Mouse (Mus musculus) granulocyte monocyte progenitor cell, adult 5-6 weeks (primary cell): ENCODE measurements at regions not wholly inside any gene's neighbourhood (a gene's known extent, or its start where the extent isn't known, plus 50 kb on each side); places are given as distances from the start of the nearest gene placed in this dataset.

ENCODE experiments used
- ATAC-seq: replicated peaks from 2 replicates; pipeline ENCODE4 v1.8.0; 2016; ENCODE audit warnings: mild to moderate bottlenecking, moderate TSS enrichment, inconsistent platforms; ENCODE audit not compliant: poor library complexity, severe bottlenecking

- ATAC-seq: no peak
These were observed 95.8 kb downstream of the Asb7 start for GRCm38 (mm10) chr7:66593619-66594018.

GRCm38 (mm10) chr7:66591594-66592290, 97.7 kb downstream of the Asb7 start:
- no peak for ATAC-seq

- ATAC-seq: no peak
These were observed 102.9 kb downstream of the Asb7 start for GRCm38 (mm10) chr7:66586511-66586910.

GRCm38 (mm10) chr7:66580687-66581151, 108.7 kb downstream of the Asb7 start:
- ATAC-seq: no peak

- ATAC-seq: no peak
These were observed 113.1 kb downstream of the Asb7 start for GRCm38 (mm10) chr7:66576261-66576660.

GRCm38 (mm10) chr7:66571451-66571850, 117.9 kb downstream of the Asb7 start:
- ATAC-seq: no peak

GRCm38 (mm10) chr7:66547694-66548093, 120.4 kb upstream of the Aldh1a3 start:
- ATAC-seq: peak; percentile 53

- ATAC-seq: no peak
These were observed 117.9 kb upstream of the Aldh1a3 start for GRCm38 (mm10) chr7:66545184-66545583.

GRCm38 (mm10) chr7:66544352-66545053, 117.2 kb upstream of the Aldh1a3 start:
- ATAC-seq: no peak

GRCm38 (mm10) chr7:66532596-66532995, 105.3 kb upstream of the Aldh1a3 start:
- no peak for ATAC-seq

- ATAC-seq: no peak
These were observed 104.7 kb upstream of the Aldh1a3 start for GRCm38 (mm10) chr7:66532048-66532447.

GRCm38 (mm10) chr7:66531111-66531510, 103.8 kb upstream of the Aldh1a3 start:
- no peak for ATAC-seq

GRCm38 (mm10) chr7:66528881-66529280, 101.6 kb upstream of the Aldh1a3 start:
- ATAC-seq: no peak

- no peak for ATAC-seq
These were observed 96.6 kb upstream of the Aldh1a3 start for GRCm38 (mm10) chr7:66523959-66524358.

- no peak for ATAC-seq
These were observed 94.2 kb upstream of the Aldh1a3 start for GRCm38 (mm10) chr7:66521522-66521921.

GRCm38 (mm10) chr7:66516143-66516542, 88.8 kb upstream of the Aldh1a3 start:
- no peak for ATAC-seq

GRCm38 (mm10) chr7:66513411-66513810, 86.1 kb upstream of the Aldh1a3 start:
- ATAC-seq: no peak

GRCm38 (mm10) chr7:66505734-66506133, 78.4 kb upstream of the Aldh1a3 start:
- ATAC-seq: no peak

GRCm38 (mm10) chr7:66504519-66504918, 77.2 kb upstream of the Aldh1a3 start:
- peak; percentile 97 for ATAC-seq

- no peak for ATAC-seq
These were observed 74.1 kb upstream of the Aldh1a3 start for GRCm38 (mm10) chr7:66501425-66501824.

GRCm38 (mm10) chr7:66497480-66497879, 70.2 kb upstream of the Aldh1a3 start:
- no peak for ATAC-seq
